7 mouse cellular contexts compared by ENCODE assay signal in the genomic region with DNA sequence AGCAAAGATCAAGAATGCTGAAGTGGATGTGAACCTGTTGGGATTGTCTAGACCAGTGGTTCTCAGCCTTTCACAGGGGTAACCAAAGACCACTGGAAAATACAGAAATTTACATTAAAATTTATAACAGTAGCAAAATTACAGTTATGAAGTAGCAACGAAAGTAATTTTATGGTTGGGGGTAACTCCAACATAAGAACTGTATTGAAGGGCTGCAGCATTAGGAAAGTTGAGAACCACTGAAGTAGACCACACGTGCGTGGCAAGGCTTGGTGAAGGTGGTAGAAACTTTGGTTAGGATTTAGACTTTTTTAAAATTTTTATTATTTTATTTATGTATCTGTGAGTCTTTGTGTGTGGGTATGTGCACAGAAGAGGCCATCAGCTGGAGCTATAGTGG. TPM values are rescaled to one million over a fixed set of nuclear protein-coding genes. Genes with fewer than 3 reads are reported as not detected.
DNase-seq lines count a peak whose midpoint lies in the region; ATAC-seq and TF ChIP-seq lines count a peak whose summit lies in the region.

Tmem214 (plus strand) TSS at position 301 of the 400 bp plus-strand sequence.

- peaks cover 27% of the 10 kb centered on the region for H3K79me2 ChIP-seq in C2C12 (ENCODE audit: control insufficient read depth, insufficient read depth)

- H3K4me2 ChIP-seq in forebrain, embryonic 14.5 days (ENCODE audit: low read length): peak within 1 kb of the TSS; percentile 92; the same call in 1 of the 2 replicates
- H3K4me2 ChIP-seq in hindbrain, embryonic 12.5 days (replicated peaks): no peak within 1 kb of the TSS
- no peak within 1 kb of the TSS for H3K4me2 ChIP-seq in liver, embryonic 14.5 days (ENCODE audit: low read depth)

- H3K9me3 ChIP-seq in E14TG2a.4 (ENCODE audit: low read length): no peaks in the 10 kb centered on the region
- no peaks in the 10 kb centered on the region for H3K9me3 ChIP-seq in forebrain, embryonic 14.5 days (replicated peaks; ENCODE audit: control insufficient read depth, low read length)
- no peaks in the 10 kb centered on the region for H3K9me3 ChIP-seq in hindbrain, embryonic 12.5 days (replicated peaks)
- H3K9me3 ChIP-seq in liver, embryonic 14.5 days (ENCODE audit: control insufficient read depth, low read length): no peaks in the 10 kb centered on the region

- H3K4me1 ChIP-seq in E14TG2a.4 (replicated peaks; ENCODE audit: low read depth, low read length): peaks cover 65% of the 10 kb centered on the region
- peaks cover 11% of the 10 kb centered on the region; the same call in 1 of the 2 replicates for H3K4me1 ChIP-seq in forebrain, embryonic 14.5 days (ENCODE audit: control insufficient read depth, insufficient read depth, low read length)
- peaks cover 19% of the 10 kb centered on the region for H3K4me1 ChIP-seq in hindbrain, embryonic 12.5 days
- H3K4me1 ChIP-seq in liver, embryonic 14.5 days (replicated peaks; ENCODE audit: control insufficient read depth in 2 of 2, insufficient read depth in 2 of 2, low read length in 1 of 2): peaks cover 7% of the 10 kb centered on the region in 2 experiments

- H3K27ac ChIP-seq in forebrain, embryonic 14.5 days (ENCODE audit: low read depth, low read length): no peak within 1 kb of the TSS
- no peak within 1 kb of the TSS for H3K27ac ChIP-seq in hindbrain, embryonic 12.5 days
- no peak within 1 kb of the TSS for H3K27ac ChIP-seq in liver, embryonic 14.5 days

- peaks cover 17% of the 10 kb centered on the region for H3K36me3 ChIP-seq in C2C12 (ENCODE audit: control insufficient read depth, insufficient read depth)
- peaks cover 24% of the 10 kb centered on the region for H3K36me3 ChIP-seq in E14TG2a.4 (ENCODE audit: insufficient read depth, low read length)
- H3K36me3 ChIP-seq in forebrain, embryonic 14.5 days (ENCODE audit: control insufficient read depth, insufficient read depth, low read length): peaks cover 41% of the 10 kb centered on the region
- peaks cover 43% of the 10 kb centered on the region for H3K36me3 ChIP-seq in hindbrain, embryonic 12.5 days
- H3K36me3 ChIP-seq in liver, embryonic 14.5 days (replicated peaks; ENCODE audit: control insufficient read depth, insufficient read depth, low read depth): peaks cover 18% of the 10 kb centered on the region

- TF ChIP-seq EP300 in liver, embryonic 14.5 days (IDR thresholded peaks at IDR 0.05; ENCODE audit: low read depth): no peak

- H3K4me3 ChIP-seq in C2C12 (ENCODE audit: insufficient read depth, poor library complexity, severe bottlenecking) (no peak within 1 kb of the TSS), E14TG2a.4 (replicated peaks; ENCODE audit: low read length) (peak within 1 kb of the TSS; percentile 92; the same call in 1 of the 2 replicates)
- no peak within 1 kb of the TSS for H3K4me3 ChIP-seq in forebrain, embryonic 14.5 days (ENCODE audit: low read depth, low read length)
- H3K4me3 ChIP-seq in hindbrain, embryonic 12.5 days: peak within 1 kb of the TSS; percentile 90
- H3K4me3 ChIP-seq in liver, embryonic 14.5 days (ENCODE audit: insufficient read depth in 1 of 2, low read depth in 2 of 2, low read length in 2 of 2): no peak within 1 kb of the TSS

- WGBS in forebrain, embryonic 14.5 days: 95% methylated on average over 3 of the region's 3 CpGs
- 90% methylated on average over 3 of the region's 3 CpGs for WGBS in hindbrain, embryonic 12.5 days
- 71% methylated on average over 3 of the region's 3 CpGs for WGBS in liver, embryonic 14.5 days (ENCODE audit: insufficient replicate concordance)

- no peak within 1 kb of the TSS for H3ac ChIP-seq in C2C12 (ENCODE audit: control insufficient read depth, insufficient read length, low read depth)

- no peak for ATAC-seq in forebrain, embryonic 14.5 days
- no peak for ATAC-seq in hindbrain, embryonic 12.5 days (ENCODE audit: low FRiP score)
- no peak for ATAC-seq in liver, embryonic 14.5 days (ENCODE audit: insufficient read depth)

- no peak for DNase-seq in forebrain, embryonic 14.5 days (ENCODE audit: low spot score)
- DNase-seq in liver, embryonic 14.5 days (ENCODE audit: low read depth in 3 of 3, low spot score in 3 of 3): no peak
- no peak for DNase-seq in embryo, embryonic 11 days
- no peak for DNase-seq in kidney, postnatal 4 days

- TF ChIP-seq CTCF in C2C12 (IDR thresholded peaks at IDR 0.05; ENCODE audit: control insufficient read depth, insufficient read depth, insufficient read length) (no peak), E14TG2a.4 (conservative IDR thresholded peaks at IDR 0.05; ENCODE audit: low read length) (no peak)
- no peak for TF ChIP-seq CTCF in liver, embryonic 14.5 days (IDR thresholded peaks at IDR 0.05; ENCODE audit: low read depth)

- no peak within 1 kb of the TSS; the same call in 1 of the 2 replicates for H3K9ac ChIP-seq in forebrain, embryonic 14.5 days (ENCODE audit: low read length)
- H3K9ac ChIP-seq in hindbrain, embryonic 12.5 days: no peak within 1 kb of the TSS
- H3K9ac ChIP-seq in liver, embryonic 14.5 days (replicated peaks): no peak within 1 kb of the TSS

- H3K79me3 ChIP-seq in C2C12 (ENCODE audit: low read depth): peaks cover 8% of the 10 kb centered on the region

- H3K27me3 ChIP-seq in C2C12 (ENCODE audit: control insufficient read depth, insufficient read depth, insufficient read length) (no peaks in the 10 kb centered on the region), E14TG2a.4 (ENCODE audit: insufficient read depth, low read length) (peaks cover 12% of the 10 kb centered on the region; the same call in 1 of the 2 replicates)
- H3K27me3 ChIP-seq in forebrain, embryonic 14.5 days (replicated peaks; ENCODE audit: control insufficient read depth, insufficient read depth, low read length): no peaks in the 10 kb centered on the region
- no peaks in the 10 kb centered on the region for H3K27me3 ChIP-seq in hindbrain, embryonic 12.5 days
- H3K27me3 ChIP-seq in liver, embryonic 14.5 days (ENCODE audit: control insufficient read depth, insufficient read depth, low read length): no peaks in the 10 kb centered on the region

TF ChIP-seq in C2C12, 6 proteins besides CTCF, POLR2A, EP300 and RAD21:
- no peak for TF ChIP-seq MYOD1 (IDR thresholded peaks at IDR 0.05; ENCODE audit: control insufficient read depth, insufficient read length, low read depth)
- TF ChIP-seq USF1 (IDR thresholded peaks at IDR 0.05; ENCODE audit: low read depth): no peak
- no peak for TF ChIP-seq MYOG (IDR thresholded peaks at IDR 0.05; ENCODE audit: control insufficient read depth, extremely low read depth, insufficient read length)
- TF ChIP-seq CEBPB (IDR thresholded peaks at IDR 0.05; ENCODE audit: low read depth): no peak
- no peak for TF ChIP-seq FOSL1 (IDR thresholded peaks at IDR 0.05; ENCODE audit: insufficient read depth, low read length, poor library complexity, severe bottlenecking)
- no peak for TF ChIP-seq MAX (IDR thresholded peaks at IDR 0.05)

RNA-seq across cellular contexts. Expression of gene Tmem214, which starts in this region (rescaled TPM):
- polyA plus RNA-seq in C2C12 (2012; fragmentation: generic; extraction: Trizol): 46.1 TPM
- 30.6 and 37.5 TPM in 2 replicates for polyA plus RNA-seq in forebrain, embryonic 14.5 days (2014; fragmentation: Nextera tagmentation; extraction: Ambion mirVana)
- polyA plus RNA-seq in hindbrain, embryonic 12.5 days (2016; fragmentation: Nextera tagmentation; extraction: Ambion mirVana): 66.8 and 68.5 TPM in 2 replicates
- polyA plus RNA-seq in liver, embryonic 14.5 days (2012; rRNA removed): 21.8 and 26.1 TPM in 2 replicates
- 25.0 and 25.8 TPM in 2 replicates for polyA plus RNA-seq in liver, embryonic 14.5 days (2014; fragmentation: Nextera tagmentation; extraction: Ambion mirVana)

Comparison
In these comparisons a context has a peak if more than half of its experiments do, and no peak if none do; other contexts are left out.
1. H3K4me3 ChIP-seq: peak in E14TG2a.4 (single experiment) and hindbrain, embryonic 12.5 days (single experiment); none in C2C12 (single experiment), forebrain, embryonic 14.5 days (single experiment) and liver, embryonic 14.5 days (0 of 2).